Mouse (Mus musculus) fat pad, adult 2 months (tissue): Measurements from ENCODE around the gene Pom121l12.

Experiments
- DNase-seq: peaks from one replicate; pipeline ENCODE4 v3.0.0-alpha.2; 2011; ENCODE audit warnings: low read depth, low spot score; ENCODE audit errors: extremely low read depth

Gene Pom121l12

DNA sequence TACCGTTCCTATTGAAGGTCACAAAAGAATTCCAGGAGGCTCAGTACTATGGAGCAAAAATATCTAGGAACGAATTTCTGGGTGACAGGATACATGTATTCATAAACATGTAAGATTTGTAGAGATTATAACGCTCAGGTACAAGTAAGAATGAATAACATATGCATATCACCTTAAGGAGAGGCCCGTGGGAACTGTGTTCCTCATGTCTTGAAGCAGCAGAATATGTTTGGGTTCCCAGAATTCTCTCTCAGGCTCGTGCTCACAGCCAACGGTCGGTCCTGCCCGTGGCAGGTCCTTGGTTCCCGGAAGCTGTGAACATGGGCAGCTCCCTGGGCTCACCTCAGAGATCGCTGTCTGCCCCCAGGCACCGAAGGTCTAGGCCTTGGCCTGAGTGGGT lies at the start of gene Pom121l12:
Gene Pom121l12, plus strand, starts transcription at position 301 of the 400 bp plus-strand sequence.
- DNase-seq = no peak

DNA sequence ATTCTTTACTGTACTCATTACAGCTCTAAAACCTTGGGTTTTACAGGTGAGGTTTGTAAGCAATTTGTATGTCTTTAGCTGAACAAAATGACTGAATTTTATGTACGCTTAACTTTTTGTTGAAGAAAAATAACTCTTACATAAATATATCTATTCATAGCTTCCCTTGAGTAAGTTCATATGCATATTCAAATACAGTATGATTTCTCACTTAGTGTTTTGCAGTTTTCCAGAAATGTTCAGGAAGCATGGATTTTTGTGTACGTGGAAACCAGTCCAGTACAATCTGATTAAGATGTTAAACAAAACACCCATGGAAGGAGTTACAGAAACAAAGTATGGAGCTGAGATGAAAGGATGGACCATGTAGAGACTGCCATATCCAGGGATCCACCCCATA lies 12.8 kb downstream of the Pom121l12 start:
- no peak for DNase-seq
